Mouse (Mus musculus) central nervous system, embryonic 14 days (tissue): ENCODE results near the gene Sp4. TPM values are rescaled to one million over a fixed set of nuclear protein-coding genes. Genes with fewer than 3 reads are reported as not detected.

ENCODE experiments used
- polyA plus RNA-seq: library from polyadenylated mRNA; depleted of rRNA; stranded (reverse); fragments of >200 nt; gene quantifications from 2 replicates; pipeline ENCODE4 v1.2.3, GENCODE M21; 2012; rRNA removed

Sp4 gene
- polyA plus RNA-seq: 15.8 and 18.7 TPM in 2 replicates

GRCm38 (mm10) chr12:118301072-118301865, at the start of gene Sp4:
Gene Sp4, minus strand, starts transcription at chr12:118301440.

GRCm38 (mm10) chr12:118198386-118199093, 102.7 kb downstream of the Sp4 start, which contains the start of gene Dnah11:
Gene Dnah11, minus strand, starts transcription at chr12:118199043.

Other genes with a start within 250 kb of the Sp4 start
- gene Dnah11, start 102.4 kb downstream of the Sp4 start, polyA plus RNA-seq: 0.71 and 0.73 TPM in 2 replicates